Mouse (Mus musculus) adrenal gland, postnatal 25 days (tissue): ENCODE data around the gene Commd2. TPM values are rescaled to one million over a fixed set of nuclear protein-coding genes. Genes with fewer than 3 reads are reported as not detected.

Experiments
- DNase-seq: peaks from one replicate; pipeline ENCODE4 v3.0.0; 2021; ENCODE audit warnings: mixed read lengths
- microRNA-seq, 2 experiments: library from miRNA; unstranded; fragments of <30 nt; microRNA quantifications; one replicate each; pipeline ENCODE4 v1.2.0; 2021
- total RNA-seq: library from RNA; stranded (reverse); gene quantifications from 2 replicates; pipeline ENCODE4 v1.2.3, GENCODE M21; 2021

Commd2 gene
- total RNA-seq, 1 experiment from 2014 or later: 34.7 TPM

DNA sequence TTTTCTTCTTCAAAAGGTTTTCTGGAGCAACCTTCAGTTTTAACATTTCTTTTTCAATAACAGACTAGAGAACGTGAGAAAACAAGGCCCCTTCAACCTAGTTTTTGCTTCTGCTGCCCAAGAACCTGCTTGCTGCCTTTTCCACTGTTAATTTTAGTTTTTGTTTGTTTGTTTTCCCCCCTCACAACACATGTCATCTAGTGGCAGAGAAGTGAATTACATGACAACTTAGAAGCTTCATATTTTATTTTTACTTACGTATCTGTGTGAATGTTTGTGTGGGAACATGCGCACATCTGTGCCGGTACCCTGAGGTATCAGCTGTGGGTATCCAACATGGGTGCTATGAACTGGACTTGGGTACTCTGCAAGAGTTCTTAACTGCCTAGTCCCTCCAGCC is 35.9 kb downstream of the Commd2 start:
- DNase-seq: no peak

GRCm38 (mm10) chr3:57612430-57612997 is 39.0 kb downstream of the Commd2 start:
- DNase-seq: no peak

DNA sequence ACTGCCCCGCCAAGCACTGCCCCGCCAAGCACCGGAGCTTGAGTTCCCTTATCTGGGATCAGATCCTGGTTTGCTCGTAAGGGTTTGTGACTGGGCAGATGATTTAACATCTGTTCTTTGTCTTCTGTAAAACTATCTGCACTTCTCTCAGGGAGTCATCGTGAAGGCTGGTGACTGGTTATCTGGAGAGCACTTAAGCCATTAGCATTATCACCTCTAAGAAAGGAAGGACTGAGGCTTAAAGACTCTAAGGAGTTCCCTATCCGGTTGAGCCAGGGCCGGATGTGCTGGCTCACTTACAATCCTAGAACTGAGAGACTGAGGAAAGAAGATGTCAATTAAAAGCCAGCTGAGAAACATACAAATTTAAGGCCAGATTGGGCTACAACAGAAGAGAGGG is 39.7 kb downstream of the Commd2 start:
- DNase-seq: no peak

- no peak for DNase-seq
Observed at GRCm38 (mm10) chr3:57604618-57605015, 46.9 kb downstream of the Commd2 start.

GRCm38 (mm10) chr3:57603891-57604617 is 47.5 kb downstream of the Commd2 start:
- no peak for DNase-seq

DNA sequence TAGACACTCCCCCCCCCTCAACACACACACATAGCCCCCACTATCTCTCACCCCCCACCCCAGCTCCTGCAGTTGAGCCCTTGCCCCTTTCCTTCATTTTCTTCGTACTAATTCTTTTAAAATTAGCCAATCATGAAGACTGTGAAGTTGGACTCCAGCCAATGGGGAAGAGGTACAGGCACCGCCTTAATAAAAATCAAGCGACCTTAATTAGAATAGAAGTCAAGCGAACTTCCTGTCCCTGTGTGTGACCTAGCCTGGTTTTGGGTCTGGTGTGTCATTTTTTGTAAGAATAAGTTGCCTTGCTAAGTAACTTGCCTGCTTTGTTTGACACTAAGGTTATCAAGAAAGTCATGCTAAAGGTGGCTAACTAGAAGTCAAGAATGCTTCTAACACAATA is 48.9 kb downstream of the Commd2 start:
- DNase-seq: no peak

GRCm38 (mm10) chr3:57596566-57596965 is 54.9 kb downstream of the Commd2 start:
- no peak for DNase-seq

GRCm38 (mm10) chr3:57595506-57595905 is 56.0 kb downstream of the Commd2 start:
- no peak for DNase-seq

Small RNA genes lying within 50 kb of the gene (microRNA-seq; reads per million reads assigned to microRNA genes)
- gene Mir6377: 0 reads per million in 2 experiments

Other genes starting within 250 kb of the Commd2 start
- gene Tm4sf4, start 226.4 kb downstream of the Commd2 start, total RNA-seq: 0.81 and 1.2 TPM in 2 replicates
- gene Wwtr1, start 75.8 kb downstream of the Commd2 start, total RNA-seq: 35.8 and 37.6 TPM in 2 replicates
- not detected in 2 replicates for gene Ankub1, start 41.1 kb upstream of the Commd2 start, total RNA-seq
- 90.6 and 118 TPM in 2 replicates for gene Rnf13, start 84.3 kb upstream of the Commd2 start, total RNA-seq
- 47.4 and 53.1 TPM in 2 replicates for gene Pfn2, start 196.4 kb upstream of the Commd2 start, total RNA-seq